Mouse (Mus musculus) neural tube, embryonic 13.5 days (tissue): ENCODE data around the gene Gm5148. TPM values are rescaled to one million over a fixed set of nuclear protein-coding genes. Genes with fewer than 3 reads are reported as not detected.

Experiments used
- ATAC-seq: fragments of 200-750 bp; cut with Nextera tagmentation; 2 replicates; pipeline ENCODE4 v1.8.0; 2017; ENCODE audit warnings: low read depth, mild to moderate bottlenecking, moderate TSS enrichment, moderate library complexity
- H3K27ac ChIP-seq: fragments of 300-500 bp; sonication (generic); replicated peaks from 2 replicates; pipeline ENCODE4 v1.5.1; 2015; ENCODE audit warnings: moderate library complexity, mild to moderate bottlenecking, inconsistent platforms
- H3K27me3 ChIP-seq: fragments of 300-500 bp; sonication (generic); 2 replicates; pipeline ENCODE4 v1.6.1; 2015; ENCODE audit warnings: mild to moderate bottlenecking, inconsistent platforms
- H3K36me3 ChIP-seq: fragments of 300-500 bp; sonication (generic); 2 replicates; pipeline ENCODE4 v1.6.1; 2015; ENCODE audit warnings: mild to moderate bottlenecking, inconsistent platforms
- H3K4me1 ChIP-seq: fragments of 300-500 bp; sonication (generic); replicated peaks from 2 replicates; pipeline ENCODE4 v1.6.1; 2015; ENCODE audit warnings: inconsistent platforms
- H3K4me2 ChIP-seq: fragments of 300-500 bp; sonication (generic); 2 replicates; pipeline ENCODE4 v1.6.1; 2015; ENCODE audit warnings: inconsistent platforms, mild to moderate bottlenecking, moderate library complexity
- H3K4me3 ChIP-seq: fragments of 300-500 bp; sonication (generic); 2 replicates; pipeline ENCODE4 v1.5.1; 2015; ENCODE audit warnings: mild to moderate bottlenecking, inconsistent platforms
- H3K9ac ChIP-seq: fragments of 300-500 bp; sonication (generic); 2 replicates; pipeline ENCODE4 v1.6.1; 2015; ENCODE audit warnings: moderate library complexity, mild to moderate bottlenecking, inconsistent platforms
- H3K9me3 ChIP-seq: fragments of 300-500 bp; sonication (generic); 2 replicates; pipeline ENCODE4 v1.6.1; 2016; ENCODE audit warnings: inconsistent platforms
- WGBS: fragments of 180-500 bp; shearing (Covaris S2); methylation state at CpG from one replicate; pipeline ENCODE4 v1.1.7; 2015; 5-methylcytosine and 5-hydroxymethylcytosine counted together
- polyA plus RNA-seq: library from polyadenylated mRNA; unstranded; fragments of >200 nt; fragmentation: Nextera tagmentation; extraction: Ambion mirVana; gene quantifications from 2 replicates; pipeline ENCODE4 v1.2.1, GENCODE M21; 2015

Gm5148 gene
- 7.3 TPM in 2 replicates for polyA plus RNA-seq

DNA sequence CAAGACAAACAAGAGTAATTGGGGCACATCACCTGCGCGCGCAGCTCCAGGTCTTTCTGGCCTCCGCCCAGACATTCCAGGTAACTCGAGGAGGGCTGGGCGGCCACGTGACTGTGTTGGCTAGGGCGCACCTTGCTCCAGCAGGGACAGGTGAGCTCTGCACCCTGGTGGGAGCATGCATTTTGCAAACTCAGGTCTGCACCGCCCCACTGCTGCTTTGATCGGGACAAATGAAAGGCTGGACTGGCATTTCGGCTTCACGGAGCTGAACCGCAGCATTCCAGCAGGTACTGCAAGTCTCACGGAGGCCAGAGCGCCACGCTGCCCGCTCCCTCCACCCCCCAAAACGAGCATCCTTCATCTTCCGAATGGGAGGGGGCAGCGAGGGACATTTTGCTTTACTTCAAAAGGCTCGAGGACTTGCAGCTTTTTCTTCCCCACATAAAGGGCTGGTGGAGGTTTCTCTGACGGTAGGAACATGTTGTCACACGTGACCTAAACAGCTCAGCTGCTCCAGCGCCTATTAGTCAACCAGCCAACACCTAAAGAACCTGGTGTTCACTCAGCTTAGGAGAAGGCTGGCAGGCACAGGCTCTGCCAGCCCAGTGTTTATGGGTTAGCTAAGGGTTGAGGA, at the start of gene Gm5148:
Gm5148 (minus strand) TSS at position 320 of the 634 bp plus-strand sequence.
- WGBS, result 2% methylated on average over 24 of the region's 24 CpGs

GRCm38 (mm10) chr3:37770951-37771350, 46.7 kb upstream of the Gm5148 start:
- no peaks in the 10 kb centered on the region for H3K36me3 ChIP-seq
- H3K9ac ChIP-seq, result no peak overlapping the region
- H3K4me1 ChIP-seq, result peaks cover 36% of the 10 kb centered on the region
- H3K27ac ChIP-seq, result no peak overlapping the region
- H3K9me3 ChIP-seq, result no peaks in the 10 kb centered on the region
- H3K4me2 ChIP-seq, result no peak overlapping the region
- ATAC-seq, result no peak
- H3K4me3 ChIP-seq, result no peak overlapping the region
- peaks cover 14% of the 10 kb centered on the region for H3K27me3 ChIP-seq

More for the DNA sequence above, at the start of gene Gm5148:
- no peaks in the 10 kb centered on the region for H3K36me3 ChIP-seq
- peak within 1 kb of the TSS; percentile 42 for H3K4me3 ChIP-seq
- H3K9ac ChIP-seq, result peak within 1 kb of the TSS; percentile 64
- no peaks in the 10 kb centered on the region for H3K9me3 ChIP-seq
- peaks cover 39% of the 10 kb centered on the region for H3K27me3 ChIP-seq
- peaks cover 33% of the 10 kb centered on the region for H3K4me1 ChIP-seq
- peak within 1 kb of the TSS; percentile 2; the same call in 1 of the 2 replicates for H3K27ac ChIP-seq
- peak; percentile 78 for ATAC-seq
- peak within 1 kb of the TSS; percentile 66 for H3K4me2 ChIP-seq

DNA sequence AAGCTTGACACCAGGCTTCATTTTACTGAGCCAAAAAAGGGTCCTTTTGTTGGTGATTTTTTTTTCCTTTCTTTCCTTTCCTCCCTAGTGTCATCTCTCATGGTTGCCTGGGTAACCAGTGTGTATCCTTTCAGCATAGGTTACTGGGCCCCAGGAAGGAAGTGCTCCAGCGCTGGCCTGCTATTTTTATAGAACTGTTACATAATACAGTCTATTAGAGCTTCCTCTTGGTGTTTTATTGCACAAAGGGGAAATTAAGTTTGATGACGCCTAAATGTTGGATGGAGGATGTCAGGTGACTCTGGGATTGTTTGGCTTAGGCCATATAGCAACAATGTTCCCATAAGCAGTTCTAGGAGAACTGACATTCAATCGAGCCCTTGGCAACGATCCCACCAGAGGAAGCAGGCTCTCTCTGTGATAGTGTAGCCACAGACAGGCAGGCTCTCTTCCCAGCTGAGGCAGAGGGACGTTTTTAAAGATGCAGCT, 45.0 kb upstream of the Gm5148 start:
- WGBS, result 3% methylated on average over 5 of the region's 5 CpGs
- Histone ChIP-seq H3K4me1 (peaks cover 36% of the 10 kb centered on the region), H3K9me3 (no peaks in the 10 kb centered on the region), H3K4me3 (no peak overlapping the region), H3K36me3 (no peaks in the 10 kb centered on the region), H3K9ac (peak overlapping the region; percentile 41; the same call in 1 of the 2 replicates), H3K27ac (peak overlapping the region; percentile 80), H3K4me2 (peak overlapping the region; percentile 33), H3K27me3 (peaks cover 10% of the 10 kb centered on the region; the same call in 1 of the 2 replicates)
- ATAC-seq, result peak; percentile 91

GRCm38 (mm10) chr3:37767147-37768015, 43.1 kb upstream of the Gm5148 start:
- Histone ChIP-seq H3K9me3 (no peaks in the 10 kb centered on the region), H3K4me1 (peaks cover 36% of the 10 kb centered on the region), H3K4me3 (no peak overlapping the region), H3K4me2 (no peak overlapping the region), H3K36me3 (no peaks in the 10 kb centered on the region), H3K9ac (no peak overlapping the region), H3K27me3 (peaks cover 5% of the 10 kb centered on the region), H3K27ac (no peak overlapping the region)
- no peak for ATAC-seq
- 71% methylated on average over 12 of the region's 12 CpGs for WGBS

DNA sequence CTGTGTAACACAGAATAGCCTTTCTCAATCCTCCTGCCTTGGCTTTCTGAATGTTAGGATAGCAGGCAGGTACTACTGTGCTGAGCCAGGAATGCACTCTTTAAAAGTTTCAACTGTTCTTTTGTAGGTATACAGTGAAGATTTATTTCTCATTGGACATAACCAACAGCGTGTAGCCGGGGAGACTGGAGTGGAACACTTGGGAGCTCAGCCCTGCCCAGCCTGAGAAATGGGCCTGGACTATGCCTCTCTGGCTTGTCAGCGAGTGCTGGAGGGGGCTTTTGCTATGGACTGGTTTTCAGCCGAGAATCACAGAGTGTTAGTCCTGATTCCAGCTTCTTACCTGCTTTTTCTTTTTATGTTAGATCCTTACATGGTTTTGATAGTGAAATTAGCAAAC, 42.3 kb upstream of the Gm5148 start:
- Histone ChIP-seq H3K9ac (no peak overlapping the region), H3K27ac (no peak overlapping the region), H3K4me1 (peaks cover 36% of the 10 kb centered on the region), H3K9me3 (no peaks in the 10 kb centered on the region), H3K27me3 (peaks cover 5% of the 10 kb centered on the region), H3K36me3 (no peaks in the 10 kb centered on the region), H3K4me3 (no peak overlapping the region), H3K4me2 (no peak overlapping the region)
- 50% methylated on average over 4 of the region's 4 CpGs for WGBS
- no peak for ATAC-seq

GRCm38 (mm10) chr3:37765971-37766370, 41.7 kb upstream of the Gm5148 start:
- Histone ChIP-seq H3K27me3 (peaks cover 5% of the 10 kb centered on the region), H3K27ac (no peak overlapping the region), H3K4me3 (no peak overlapping the region), H3K36me3 (no peaks in the 10 kb centered on the region), H3K4me1 (peaks cover 36% of the 10 kb centered on the region), H3K9me3 (no peaks in the 10 kb centered on the region), H3K4me2 (no peak overlapping the region), H3K9ac (no peak overlapping the region)
- no peak for ATAC-seq
- 89% methylated on average over 5 of the region's 5 CpGs for WGBS

GRCm38 (mm10) chr3:37765275-37765674, 41.0 kb upstream of the Gm5148 start:
- Histone ChIP-seq H3K9ac (no peak overlapping the region), H3K27me3 (peaks cover 5% of the 10 kb centered on the region), H3K4me1 (peaks cover 31% of the 10 kb centered on the region), H3K36me3 (no peaks in the 10 kb centered on the region), H3K4me3 (no peak overlapping the region), H3K27ac (no peak overlapping the region), H3K4me2 (no peak overlapping the region), H3K9me3 (no peaks in the 10 kb centered on the region)
- ATAC-seq, result no peak
- WGBS, result 79% methylated on average over 3 of the region's 3 CpGs

GRCm38 (mm10) chr3:37762303-37762702, 38.0 kb upstream of the Gm5148 start:
- Histone ChIP-seq H3K36me3 (no peaks in the 10 kb centered on the region), H3K4me3 (no peak overlapping the region), H3K27ac (no peak overlapping the region), H3K4me2 (no peak overlapping the region), H3K9me3 (no peaks in the 10 kb centered on the region), H3K4me1 (peaks cover 16% of the 10 kb centered on the region), H3K27me3 (no peaks in the 10 kb centered on the region; the same call in none of the 2 replicates), H3K9ac (no peak overlapping the region)
- WGBS, result 82% methylated on average over 3 of the region's 3 CpGs
- ATAC-seq, result no peak

GRCm38 (mm10) chr3:37761741-37762140, 37.5 kb upstream of the Gm5148 start:
- Histone ChIP-seq H3K4me2 (no peak overlapping the region), H3K36me3 (no peaks in the 10 kb centered on the region), H3K4me3 (no peak overlapping the region), H3K27me3 (no peaks in the 10 kb centered on the region; the same call in none of the 2 replicates), H3K4me1 (peaks cover 14% of the 10 kb centered on the region), H3K27ac (no peak overlapping the region), H3K9ac (no peak overlapping the region), H3K9me3 (no peaks in the 10 kb centered on the region)
- no peak for ATAC-seq
- 73% methylated on average over 5 of the region's 5 CpGs for WGBS

GRCm38 (mm10) chr3:37760866-37761265, 36.6 kb upstream of the Gm5148 start:
- ATAC-seq, result no peak
- H3K27ac ChIP-seq, result no peak overlapping the region
- H3K9me3 ChIP-seq, result no peaks in the 10 kb centered on the region
- no peaks in the 10 kb centered on the region; the same call in none of the 2 replicates for H3K27me3 ChIP-seq
- H3K9ac ChIP-seq, result no peak overlapping the region
- H3K36me3 ChIP-seq, result no peaks in the 10 kb centered on the region
- WGBS, result 86% methylated on average over 6 of the region's 6 CpGs
- H3K4me3 ChIP-seq, result no peak overlapping the region
- peaks cover 14% of the 10 kb centered on the region for H3K4me1 ChIP-seq
- no peak overlapping the region for H3K4me2 ChIP-seq

- H3K27me3 ChIP-seq, result no peaks in the 10 kb centered on the region; the same call in 1 of the 2 replicates
- peaks cover 14% of the 10 kb centered on the region for H3K4me1 ChIP-seq
- peak; percentile 24; the same call in 1 of the 2 replicates for ATAC-seq
- H3K9ac ChIP-seq, result peak overlapping the region; percentile 18; the same call in 1 of the 2 replicates
- H3K4me3 ChIP-seq, result no peak overlapping the region
- peak overlapping the region; percentile 43 for H3K4me2 ChIP-seq
- no peaks in the 10 kb centered on the region for H3K9me3 ChIP-seq
- peak overlapping the region; percentile 46; the same call in 1 of the 2 replicates for H3K27ac ChIP-seq
- H3K36me3 ChIP-seq, result no peaks in the 10 kb centered on the region
- 40% methylated on average over 9 of the region's 9 CpGs for WGBS
Observed at GRCm38 (mm10) chr3:37758611-37759322, 34.5 kb upstream of the Gm5148 start.
